Mouse (Mus musculus): ENCODE measurements at regions not wholly inside any gene's neighbourhood (a gene's known extent, or its start where the extent isn't known, plus 50 kb on each side); places are given as distances from the start of the nearest gene placed in this dataset.
A peak's percentile ranks its signal among the peaks of the same experiment; 100 is the strongest.

DNA sequence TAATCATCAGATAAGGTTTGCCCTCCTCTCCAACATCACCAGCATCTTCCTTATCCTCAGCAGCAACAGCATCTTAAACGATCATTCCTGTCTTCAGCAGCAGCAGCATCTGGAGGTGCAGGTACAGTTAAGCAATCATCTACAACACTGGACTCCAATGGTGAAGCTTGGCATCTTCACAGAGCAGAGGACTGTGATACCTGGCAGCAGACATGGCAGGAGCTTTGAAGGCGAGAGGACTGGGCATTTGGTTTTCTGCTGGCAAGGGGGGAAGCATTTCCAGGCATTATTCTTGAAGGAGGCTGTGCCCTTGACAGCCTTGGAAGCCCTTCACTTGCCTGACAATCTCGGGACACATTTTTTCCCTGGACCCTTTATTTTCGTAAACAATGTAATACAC lies 235.3 kb downstream of the Sp3 start:
- Histone ChIP-seq H3K9me3 (ENCODE audit: control insufficient read depth) (no peaks in the 10 kb centered on the region), H3K27ac (ENCODE audit: low read depth, low read length) (no peak overlapping the region), H3K36me3 (ENCODE audit: control insufficient read depth, insufficient read depth) (no peaks in the 10 kb centered on the region; the same call in 1 of the 2 replicates), H3K4me1 (replicated peaks; ENCODE audit: control insufficient read depth, insufficient read depth, low read length) (0 out of 2 replicates have a peak, but pooled peaks cover 3% of the 10 kb centered on the region), H3K27me3 (replicated peaks; ENCODE audit: control insufficient read depth, insufficient read depth, low read length) (no peaks in the 10 kb centered on the region), H3K4me3 (ENCODE audit: low read depth, low read length) (no peak overlapping the region), H3K9ac (ENCODE audit: low read depth, low read length) (no peak overlapping the region), H3K4me2 (replicated peaks; ENCODE audit: low read depth) (no peak overlapping the region)
- TF ChIP-seq CTCF (IDR thresholded peaks at IDR 0.05; ENCODE audit: low read depth), result no peak
- WGBS, result 75% methylated on average over 4 of the region's 4 CpGs
- no peak for ATAC-seq

- no peaks in the 10 kb centered on the region for H3K9me3 ChIP-seq (ENCODE audit: control insufficient read depth)
- no peak overlapping the region for H3K9ac ChIP-seq (ENCODE audit: low read depth, low read length)
- no peaks in the 10 kb centered on the region for H3K27me3 ChIP-seq (replicated peaks; ENCODE audit: control insufficient read depth, insufficient read depth, low read length)
- no peaks in the 10 kb centered on the region; the same call in 1 of the 2 replicates for H3K36me3 ChIP-seq (ENCODE audit: control insufficient read depth, insufficient read depth)
- H3K4me3 ChIP-seq (ENCODE audit: low read depth, low read length), result no peak overlapping the region
- no peak for ATAC-seq
- WGBS, result 92% methylated on average over 16 of the region's 16 CpGs
- H3K4me2 ChIP-seq (replicated peaks; ENCODE audit: low read depth), result no peak overlapping the region
- H3K27ac ChIP-seq (ENCODE audit: low read depth, low read length), result no peak overlapping the region
- H3K4me1 ChIP-seq (replicated peaks; ENCODE audit: control insufficient read depth, insufficient read depth, low read length), result 0 out of 2 replicates have a peak, but pooled peaks cover 3% of the 10 kb centered on the region
- no peak for TF ChIP-seq CTCF (IDR thresholded peaks at IDR 0.05; ENCODE audit: low read depth)
Measured at GRCm38 (mm10) chr2:72746476-72747215, 233.6 kb downstream of the Sp3 start.

DNA sequence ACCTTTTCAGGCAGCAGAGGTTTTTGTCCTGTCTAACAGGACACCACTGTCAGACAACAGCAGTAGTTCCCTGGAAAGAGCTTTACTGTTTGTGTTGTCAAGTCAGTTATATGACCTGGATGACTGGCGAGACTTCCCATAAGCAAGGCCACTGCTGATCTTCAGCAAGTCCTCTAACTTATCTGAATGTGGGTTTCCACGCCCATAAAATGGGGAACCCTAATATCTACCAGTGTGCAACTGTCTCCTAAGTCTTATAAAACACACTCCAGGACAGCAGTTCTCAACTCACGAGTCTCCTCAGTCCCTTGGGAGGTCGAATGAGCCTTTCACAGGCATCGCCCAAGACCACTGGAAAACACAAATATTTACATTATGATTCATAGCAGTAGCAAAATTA lies 232.9 kb downstream of the Sp3 start:
- H3K36me3 ChIP-seq (ENCODE audit: control insufficient read depth, insufficient read depth), result no peaks in the 10 kb centered on the region; the same call in 1 of the 2 replicates
- no peak overlapping the region for H3K9ac ChIP-seq (ENCODE audit: low read depth, low read length)
- H3K4me2 ChIP-seq (replicated peaks; ENCODE audit: low read depth), result no peak overlapping the region
- TF ChIP-seq CTCF (IDR thresholded peaks at IDR 0.05; ENCODE audit: low read depth), result no peak
- 70% methylated on average over 5 of the region's 5 CpGs for WGBS
- H3K27me3 ChIP-seq (replicated peaks; ENCODE audit: control insufficient read depth, insufficient read depth, low read length), result no peaks in the 10 kb centered on the region
- no peaks in the 10 kb centered on the region for H3K9me3 ChIP-seq (ENCODE audit: control insufficient read depth)
- H3K4me3 ChIP-seq (ENCODE audit: low read depth, low read length), result no peak overlapping the region
- ATAC-seq, result no peak
- 0 out of 2 replicates have a peak, but pooled peaks cover 3% of the 10 kb centered on the region for H3K4me1 ChIP-seq (replicated peaks; ENCODE audit: control insufficient read depth, insufficient read depth, low read length)
- no peak overlapping the region for H3K27ac ChIP-seq (ENCODE audit: low read depth, low read length)

DNA sequence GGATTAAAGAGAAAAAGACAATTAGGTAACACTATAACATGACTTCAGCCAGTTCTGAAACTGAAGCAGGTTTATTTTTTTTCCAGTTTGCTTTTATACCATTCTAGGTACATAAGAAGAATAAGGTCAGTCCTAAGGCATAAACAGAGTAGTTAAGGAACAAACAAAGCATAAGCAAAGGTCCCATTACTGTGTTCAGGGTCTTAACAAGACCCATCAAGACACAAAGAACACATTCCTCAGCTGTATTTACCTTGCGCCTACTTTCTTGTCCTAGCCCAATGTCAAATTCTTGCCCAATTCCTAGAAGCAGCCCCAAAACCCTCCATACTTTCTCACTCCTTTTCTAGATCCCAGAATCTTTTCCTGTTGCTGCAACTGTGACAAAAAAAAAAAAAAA lies 230.8 kb downstream of the Sp3 start:
- Histone ChIP-seq H3K27ac (ENCODE audit: low read depth, low read length) (no peak overlapping the region), H3K36me3 (ENCODE audit: control insufficient read depth, insufficient read depth) (no peaks in the 10 kb centered on the region; the same call in 1 of the 2 replicates), H3K4me3 (ENCODE audit: low read depth, low read length) (no peak overlapping the region), H3K27me3 (replicated peaks; ENCODE audit: control insufficient read depth, insufficient read depth, low read length) (no peaks in the 10 kb centered on the region), H3K4me1 (replicated peaks; ENCODE audit: control insufficient read depth, insufficient read depth, low read length) (peaks cover 8% of the 10 kb centered on the region; the same call in 1 of the 2 replicates), H3K9me3 (ENCODE audit: control insufficient read depth) (no peaks in the 10 kb centered on the region), H3K4me2 (replicated peaks; ENCODE audit: low read depth) (no peak overlapping the region), H3K9ac (ENCODE audit: low read depth, low read length) (no peak overlapping the region)
- ATAC-seq, result no peak
- WGBS, result 100% methylated on average over 1 of the region's 1 CpGs
- no peak for TF ChIP-seq CTCF (IDR thresholded peaks at IDR 0.05; ENCODE audit: low read depth)

GRCm38 (mm10) chr2:72751441-72751840 lies 228.8 kb downstream of the Sp3 start:
- 25% methylated on average over 1 of the region's 1 CpGs for WGBS
- Histone ChIP-seq H3K27me3 (replicated peaks; ENCODE audit: control insufficient read depth, insufficient read depth, low read length) (no peaks in the 10 kb centered on the region), H3K4me2 (replicated peaks; ENCODE audit: low read depth) (no peak overlapping the region), H3K27ac (ENCODE audit: low read depth, low read length) (peak overlapping the region; percentile 88), H3K4me1 (replicated peaks; ENCODE audit: control insufficient read depth, insufficient read depth, low read length) (peaks cover 10% of the 10 kb centered on the region; the same call in 1 of the 2 replicates), H3K9ac (ENCODE audit: low read depth, low read length) (no peak overlapping the region), H3K36me3 (ENCODE audit: control insufficient read depth, insufficient read depth) (no peaks in the 10 kb centered on the region; the same call in 1 of the 2 replicates), H3K9me3 (ENCODE audit: control insufficient read depth) (no peaks in the 10 kb centered on the region), H3K4me3 (ENCODE audit: low read depth, low read length) (no peak overlapping the region)
- no peak for ATAC-seq
- no peak for TF ChIP-seq CTCF (IDR thresholded peaks at IDR 0.05; ENCODE audit: low read depth)

DNA sequence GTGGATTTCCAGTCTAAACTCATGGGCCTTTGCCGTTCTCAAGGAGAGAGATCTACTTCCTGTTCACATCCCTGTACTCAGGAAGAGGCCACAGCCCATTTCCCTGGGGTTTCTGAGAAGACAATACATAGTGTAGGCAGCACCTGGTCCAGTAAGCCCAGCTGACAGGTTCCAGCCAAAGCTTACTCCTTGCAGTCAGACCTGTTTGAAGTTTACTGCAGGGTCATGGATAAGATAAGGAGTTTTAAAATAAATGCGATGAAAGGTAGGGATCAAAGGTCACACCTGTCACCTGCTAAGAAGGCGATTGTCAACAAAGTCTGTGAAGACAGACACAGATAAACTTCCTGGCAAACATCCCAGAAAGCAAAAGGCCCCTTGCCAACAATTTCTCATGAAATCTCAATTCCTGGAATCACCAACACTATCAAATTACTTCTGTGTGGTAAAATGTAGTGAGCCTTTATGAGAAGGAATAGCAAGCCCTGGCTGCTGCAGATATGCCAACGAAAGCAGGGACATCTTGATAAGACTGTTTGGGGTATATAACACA lies 227.5 kb downstream of the Sp3 start:
- H3K36me3 ChIP-seq (ENCODE audit: control insufficient read depth, insufficient read depth), result no peaks in the 10 kb centered on the region; the same call in 1 of the 2 replicates
- no peak overlapping the region for H3K9ac ChIP-seq (ENCODE audit: low read depth, low read length)
- WGBS, result 24% methylated on average over 4 of the region's 4 CpGs
- H3K4me2 ChIP-seq (replicated peaks; ENCODE audit: low read depth), result 0 out of 2 replicates have a peak overlapping the region, but pooled peaks have one; percentile 14
- ATAC-seq, result peak; percentile 88
- H3K4me3 ChIP-seq (ENCODE audit: low read depth, low read length), result no peak overlapping the region
- H3K9me3 ChIP-seq (ENCODE audit: control insufficient read depth), result no peaks in the 10 kb centered on the region
- no peaks in the 10 kb centered on the region for H3K27me3 ChIP-seq (replicated peaks; ENCODE audit: control insufficient read depth, insufficient read depth, low read length)
- H3K4me1 ChIP-seq (replicated peaks; ENCODE audit: control insufficient read depth, insufficient read depth, low read length), result peaks cover 10% of the 10 kb centered on the region; the same call in 1 of the 2 replicates
- TF ChIP-seq CTCF (IDR thresholded peaks at IDR 0.05; ENCODE audit: low read depth), result no peak
- peak overlapping the region; percentile 88 for H3K27ac ChIP-seq (ENCODE audit: low read depth, low read length)

Data from intestine, postnatal 0 days (tissue).